Mouse (Mus musculus) liver, postnatal 0 days (tissue): ENCODE measurements around the gene Fzd10.

Source experiments
- CTCF ChIP-seq: sonication (generic); IDR thresholded peaks from 2 replicates; pipeline ENCODE4 v1.5.1; 2016; ENCODE audit warnings: antibody characterized with exemption, low read depth
- EP300 ChIP-seq: IDR thresholded peaks from 2 replicates; pipeline ENCODE4 v1.6.1; 2016; ENCODE audit warnings: antibody characterized with exemption, low read depth, mild to moderate bottlenecking

DNA sequence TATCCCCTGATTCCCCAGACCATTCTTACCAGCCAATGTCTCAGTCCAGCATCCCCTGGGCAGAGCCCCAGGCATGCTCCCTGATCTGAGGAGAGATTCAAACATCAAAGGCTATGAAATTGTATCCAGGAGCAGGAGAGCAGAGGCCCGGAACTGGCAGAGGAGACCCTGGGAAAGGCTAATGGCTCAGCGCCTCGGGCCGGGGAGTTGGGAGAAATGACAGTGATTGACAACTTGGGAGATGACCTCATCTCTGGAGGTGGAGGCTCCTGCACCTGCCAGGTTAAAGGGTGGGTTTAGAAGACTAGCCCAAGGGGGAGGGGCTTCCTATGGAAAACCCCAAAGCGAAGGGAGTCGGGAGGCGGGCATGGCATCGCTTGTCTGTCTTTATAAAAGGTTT is 45.1 kb downstream of the Fzd10 start:
- TF ChIP-seq CTCF (no peak), EP300 (no peak)
